Mouse (Mus musculus) adrenal gland, postnatal 4 days (tissue): ENCODE results near the gene Clstn1. TPM values are rescaled to one million over a fixed set of nuclear protein-coding genes. Genes with fewer than 3 reads are reported as not detected.

ENCODE experiments used
- DNase-seq, 2 experiments: peaks; one replicate each; pipeline ENCODE4 v3.0.0; 2021 to 2022; ENCODE audit warnings: low spot score in 2 of 2, mixed read lengths in 2 of 2
- total RNA-seq, 2 experiments: library from RNA; stranded (reverse); gene quantifications; 2 replicates each; pipeline ENCODE4 v1.2.3; 2021

The Clstn1 gene
- total RNA-seq, 2 experiments from 2014 or later: 116 to 127 TPM

DNA sequence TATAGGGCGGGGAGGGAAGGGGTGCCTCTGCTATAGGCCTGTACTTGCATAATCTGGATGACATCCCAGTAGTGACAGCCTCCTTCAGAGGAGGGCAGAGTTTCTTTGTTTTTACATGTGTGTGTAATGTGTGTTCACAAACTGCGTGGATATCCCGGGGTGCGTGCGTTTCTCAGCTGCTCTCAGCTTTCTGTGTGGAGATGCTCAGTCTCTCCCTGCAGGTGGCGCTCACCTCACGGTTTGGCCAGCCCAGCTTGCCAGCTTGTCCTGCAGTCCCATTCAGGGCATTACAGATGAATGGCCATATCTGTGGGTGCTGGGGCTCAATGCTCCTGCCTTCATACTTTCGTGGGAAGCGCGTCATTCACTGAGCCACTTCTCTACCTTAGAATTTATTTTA, 42.1 kb downstream of the Clstn1 start:
- no peak for DNase-seq

DNA sequence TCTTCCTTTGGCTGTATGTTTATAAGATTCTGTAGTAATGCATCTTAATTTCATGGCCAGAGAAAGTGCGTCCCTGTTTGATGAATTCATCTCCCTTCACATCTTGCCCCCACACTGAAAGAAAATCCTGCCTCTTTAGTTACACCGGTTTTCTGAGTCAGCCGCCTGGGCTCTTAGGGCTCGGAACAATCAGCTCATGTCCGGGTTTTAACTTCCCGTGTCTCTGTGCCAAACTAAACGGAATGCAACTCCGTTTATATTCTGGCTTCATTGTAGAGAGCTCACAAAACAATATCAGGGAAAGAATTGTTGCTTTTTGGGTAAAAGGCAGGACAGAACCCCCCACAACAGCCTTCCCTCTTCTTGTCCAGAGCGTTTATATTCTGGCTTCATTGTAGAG, 42.5 kb downstream of the Clstn1 start:
- no peak for DNase-seq

DNA sequence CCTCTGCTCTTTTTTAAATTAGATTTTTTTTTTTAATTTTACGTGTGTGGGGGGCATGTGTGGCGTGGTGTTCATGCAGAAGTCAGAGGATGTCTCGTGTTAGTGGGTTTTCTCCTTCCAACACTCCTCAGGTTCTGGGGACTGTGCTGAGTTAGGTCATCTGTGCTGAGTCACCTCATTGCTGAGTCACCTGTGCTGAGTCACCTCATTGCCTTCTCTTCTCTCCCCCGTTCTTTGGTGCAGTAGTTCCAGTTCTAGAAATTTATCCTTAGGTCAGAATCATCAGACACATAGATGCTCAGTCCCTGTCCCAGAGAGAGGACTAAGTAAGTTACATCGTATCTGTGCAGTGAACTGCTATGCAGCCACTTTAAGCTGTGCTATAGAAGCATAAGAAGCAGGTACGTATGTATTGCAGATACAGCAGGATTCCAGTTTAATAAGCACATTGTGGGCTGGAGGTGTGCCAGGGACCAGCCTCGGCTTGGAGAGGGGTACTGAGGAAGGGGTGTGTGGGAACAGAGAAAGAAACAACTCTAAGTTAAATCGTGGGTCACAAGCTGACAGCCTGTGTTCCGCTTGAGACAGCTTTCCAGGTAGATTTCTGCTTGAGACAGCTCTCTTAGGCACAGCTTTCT, 46.5 kb downstream of the Clstn1 start:
- DNase-seq: no peak

DNA sequence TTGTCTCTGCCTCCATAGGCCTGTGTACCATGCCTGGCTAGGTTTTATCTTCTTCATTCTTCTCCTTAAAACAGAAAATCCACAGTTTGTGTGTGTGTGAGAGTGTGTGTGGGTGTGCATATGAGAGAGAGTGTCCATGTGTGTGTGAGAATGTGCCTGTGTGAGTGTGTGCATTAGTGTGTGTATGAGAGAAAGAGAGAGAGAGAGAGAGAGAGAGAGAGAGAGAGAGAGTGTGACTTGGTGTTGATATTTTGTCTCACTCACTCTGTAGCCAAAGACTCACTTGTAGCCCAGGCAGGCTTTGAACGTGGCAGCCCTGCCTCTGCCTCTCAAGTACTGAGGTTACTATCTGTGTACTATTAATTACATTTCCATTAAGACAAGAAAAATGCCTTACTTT, 47.9 kb downstream of the Clstn1 start:
- DNase-seq: no peak

DNA sequence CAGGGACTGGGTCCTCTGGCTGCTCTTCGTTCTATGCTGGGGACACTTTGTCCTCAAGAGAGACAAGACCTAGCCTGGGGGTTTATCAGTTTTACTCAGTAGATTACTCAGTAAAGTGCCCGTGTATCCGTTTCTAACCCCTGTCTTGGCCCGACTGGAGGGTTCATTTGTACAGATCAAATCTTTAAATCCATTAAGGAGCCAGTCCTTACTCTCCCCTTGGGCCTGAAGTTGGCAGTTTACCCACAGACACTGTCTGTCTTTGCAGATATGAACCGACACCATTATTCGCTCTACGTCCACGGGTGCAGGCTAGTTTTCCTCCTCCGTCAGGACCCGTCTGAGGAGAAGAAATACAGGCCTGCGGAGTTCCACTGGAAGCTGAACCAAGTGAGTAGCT, 48.7 kb downstream of the Clstn1 start:
- no peak for DNase-seq

DNA sequence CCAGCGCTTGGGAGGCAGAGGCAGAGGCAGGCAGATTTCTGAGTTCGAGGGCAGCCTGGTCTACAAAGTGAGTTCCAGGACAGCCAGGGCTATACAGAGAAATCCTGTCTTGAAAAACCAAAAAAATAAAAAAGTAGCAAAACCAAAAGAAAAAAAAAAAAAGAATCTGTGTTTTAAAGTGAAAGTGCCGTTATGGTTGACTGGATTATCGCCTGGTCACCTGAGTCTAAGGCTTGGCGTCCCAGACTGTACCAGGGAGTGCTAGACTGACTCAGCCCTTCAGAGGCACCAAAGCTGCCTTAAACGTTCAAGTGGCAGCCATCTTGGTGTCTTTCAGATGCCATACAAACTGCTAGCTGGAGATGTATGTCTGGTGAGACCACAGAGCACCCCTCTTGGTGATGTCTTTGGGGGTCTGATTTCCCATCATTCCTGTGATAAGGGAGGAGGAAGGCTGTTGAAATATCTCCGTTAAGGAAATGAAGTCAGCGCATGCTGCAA, 49.7 kb downstream of the Clstn1 start:
- DNase-seq: no peak

DNA sequence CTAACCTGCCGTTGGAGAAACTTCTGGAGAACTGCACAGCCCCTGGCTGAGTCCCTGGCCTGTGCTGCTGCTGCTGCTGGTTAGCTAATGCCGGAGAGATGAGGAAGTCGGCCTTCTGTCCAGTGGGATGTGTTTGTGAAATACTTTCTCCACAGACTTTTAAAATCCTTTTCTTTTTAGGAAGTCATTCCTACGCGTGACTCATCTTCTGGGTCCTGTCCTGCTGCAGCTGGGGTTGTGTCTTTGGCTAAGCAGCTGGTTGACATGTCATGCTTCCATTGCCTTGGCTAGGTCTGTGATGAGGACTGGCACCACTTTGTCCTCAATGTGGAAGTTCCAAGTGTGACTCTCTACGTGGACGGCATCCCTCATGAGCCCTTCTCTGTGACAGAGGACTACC, 51.7 kb downstream of the Clstn1 start:
- no peak for DNase-seq

DNA sequence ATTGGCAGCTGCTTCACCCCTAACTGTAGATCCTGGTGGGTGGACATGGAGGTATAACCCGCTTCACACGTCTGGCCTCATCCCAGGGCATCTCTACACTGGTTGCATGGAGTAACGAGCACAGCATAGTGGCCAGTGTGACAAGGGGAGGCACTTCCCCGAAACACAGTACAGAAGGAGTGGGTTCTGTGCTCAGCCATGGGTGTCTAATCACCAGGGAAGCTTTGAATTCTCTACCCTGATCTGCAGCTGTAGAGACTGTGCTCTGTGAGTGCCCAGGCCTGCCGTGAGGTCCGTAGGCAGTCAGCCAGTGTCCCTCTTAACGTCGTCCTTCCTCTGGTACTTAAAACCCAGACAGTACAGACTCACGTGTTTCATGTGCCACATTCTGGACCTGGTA, 54.6 kb downstream of the Clstn1 start:
- DNase-seq: no peak

DNA sequence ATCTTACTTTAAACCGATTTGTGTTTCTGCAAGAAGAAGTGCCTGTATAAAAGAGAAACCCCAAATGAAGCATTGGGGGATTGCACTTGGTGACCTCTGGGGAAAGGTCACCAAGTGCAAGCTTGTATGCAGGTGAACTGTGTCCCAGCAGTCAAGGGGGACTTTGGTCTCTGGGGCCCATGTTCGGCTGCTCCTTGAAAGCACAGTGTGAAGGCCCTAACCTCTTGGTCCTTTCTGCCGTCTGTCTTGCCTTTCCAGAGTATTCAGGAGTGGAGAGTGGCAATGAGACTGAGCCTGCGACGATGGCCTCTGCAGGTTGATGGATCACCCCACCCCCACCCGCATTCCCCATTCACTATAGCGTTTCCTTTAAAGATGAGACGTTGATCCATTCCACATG, 55.1 kb downstream of the Clstn1 start:
- DNase-seq: no peak

DNA sequence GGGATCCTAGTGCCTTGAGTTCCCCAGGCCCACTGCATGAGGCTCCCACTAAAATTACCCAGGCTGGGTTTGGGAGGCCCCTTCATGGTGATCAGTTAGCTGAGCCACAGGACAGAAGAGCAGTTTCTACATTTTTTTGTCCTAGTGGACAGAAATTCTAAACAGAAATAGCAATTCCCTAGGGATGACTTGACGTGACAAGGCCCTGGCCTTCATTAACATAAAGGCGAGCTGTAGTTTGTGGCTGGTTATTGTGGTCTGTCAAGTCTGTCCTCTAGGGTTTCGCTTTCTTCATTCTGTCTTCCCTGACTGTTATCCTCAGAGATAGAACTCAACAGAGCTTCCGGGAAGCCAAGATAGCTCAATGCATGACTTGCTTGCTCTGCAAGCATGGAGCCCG, 55.7 kb downstream of the Clstn1 start:
- no peak for DNase-seq

DNA sequence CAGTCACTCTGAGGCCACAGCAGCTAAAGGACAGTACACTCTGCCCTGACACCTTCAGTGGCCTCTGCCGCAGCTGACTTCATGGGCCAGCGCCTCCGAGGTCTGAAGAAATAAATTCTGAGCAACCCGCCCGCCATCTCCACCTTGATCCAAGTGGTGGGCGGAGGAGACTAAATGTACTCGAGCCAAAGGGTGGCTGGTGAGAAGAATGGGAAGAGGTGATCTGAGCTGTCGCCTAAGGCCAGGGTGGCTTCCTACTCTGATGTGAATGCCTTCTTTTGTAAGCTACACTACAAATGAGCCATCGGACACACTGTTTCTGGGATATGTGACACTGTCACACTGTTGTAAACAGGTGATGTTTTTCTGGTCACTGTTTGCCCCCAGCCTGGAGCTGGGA, 59.5 kb downstream of the Clstn1 start:
- no peak for DNase-seq

DNA sequence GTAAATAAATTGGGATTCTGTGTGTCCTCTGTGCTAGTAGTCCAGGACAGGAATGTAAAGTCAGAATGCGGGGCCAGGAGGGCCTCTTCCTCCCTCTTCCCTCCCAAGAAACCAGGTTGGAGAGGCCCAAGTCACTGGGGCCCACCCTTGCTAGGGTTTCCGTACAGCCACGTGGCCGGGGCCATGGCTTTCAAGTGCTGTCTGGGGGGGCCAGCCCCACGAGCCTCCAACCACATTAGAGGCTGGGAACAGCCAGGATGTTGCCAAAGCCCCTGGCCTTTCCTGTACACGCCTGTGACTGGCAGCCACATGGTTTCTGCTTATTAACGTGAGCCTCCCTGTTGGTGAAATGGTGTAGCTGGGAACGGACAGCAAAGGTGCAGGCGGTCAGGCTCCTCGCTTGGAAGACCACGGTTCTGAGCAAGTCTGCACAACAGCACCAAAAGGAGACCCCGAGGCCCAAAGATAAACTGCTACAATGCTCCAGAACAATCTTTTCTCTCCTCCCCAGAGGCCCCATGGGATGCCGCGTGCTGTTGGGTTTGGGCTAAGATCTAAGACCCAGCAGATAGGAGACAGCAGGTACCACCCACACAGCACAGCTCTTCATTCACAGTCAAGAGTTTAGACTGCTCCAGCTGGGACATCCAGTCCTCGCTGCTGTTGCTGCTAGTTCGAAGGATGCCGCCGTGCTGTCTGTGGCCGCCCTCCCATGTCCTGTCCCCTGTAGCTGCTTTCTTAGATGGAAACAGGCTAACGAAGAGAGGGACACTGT, 62.0 kb downstream of the Clstn1 start:
- DNase-seq: no peak

DNA sequence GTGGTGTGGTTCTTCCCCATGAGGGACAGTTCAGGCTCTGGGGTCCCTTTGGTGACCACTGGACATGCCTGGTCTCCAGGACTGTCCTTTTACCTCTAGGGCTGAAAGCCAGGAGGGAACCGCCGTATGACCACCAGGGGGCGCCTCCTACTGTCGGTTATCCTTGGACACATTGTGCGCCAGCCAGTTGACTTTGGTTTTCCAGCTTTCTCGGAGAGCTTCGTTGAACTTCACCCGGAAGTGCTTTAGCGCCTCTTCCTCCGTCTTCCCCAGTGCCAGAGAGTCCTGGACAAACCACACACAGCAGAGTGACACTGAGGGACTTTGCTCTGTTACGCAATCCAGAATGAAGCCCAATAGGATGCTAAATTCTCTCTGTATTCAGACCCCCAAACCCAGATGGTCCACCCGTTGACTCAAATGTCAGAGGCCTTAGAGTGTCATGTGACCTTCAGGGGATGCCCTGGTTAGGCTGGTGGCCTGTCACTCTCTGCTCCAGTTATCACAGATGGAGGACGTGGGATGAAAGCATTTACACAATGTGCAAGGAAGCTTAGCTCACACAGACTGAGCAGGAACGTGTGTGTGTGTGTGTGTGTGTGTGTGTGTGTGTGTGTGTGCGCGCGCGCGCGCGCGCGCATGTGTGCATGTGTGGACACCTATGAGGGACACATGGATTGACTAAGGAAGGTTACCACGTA, 64.4 kb downstream of the Clstn1 start:
- DNase-seq: peak; percentile 71

DNA sequence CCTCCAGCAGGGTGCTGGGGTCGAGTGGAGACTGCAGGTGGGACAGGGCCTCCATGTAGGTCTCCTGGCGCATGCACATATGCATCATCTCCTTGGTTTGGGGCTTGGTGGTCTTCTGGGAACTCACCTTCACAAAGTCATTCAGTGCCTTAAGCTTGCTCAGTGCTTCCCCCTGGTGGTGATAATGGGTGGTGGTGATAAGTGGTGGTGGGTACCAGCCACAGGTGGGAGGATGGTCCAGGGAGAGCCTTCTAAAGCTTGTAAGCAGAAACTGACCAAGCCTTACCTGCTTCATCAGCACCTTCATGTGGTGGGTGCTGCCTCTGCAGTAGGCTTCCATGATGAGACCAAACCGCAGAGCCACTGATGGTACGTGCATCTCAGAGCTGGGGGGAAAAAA, 68.0 kb downstream of the Clstn1 start:
- no peak for DNase-seq

DNA sequence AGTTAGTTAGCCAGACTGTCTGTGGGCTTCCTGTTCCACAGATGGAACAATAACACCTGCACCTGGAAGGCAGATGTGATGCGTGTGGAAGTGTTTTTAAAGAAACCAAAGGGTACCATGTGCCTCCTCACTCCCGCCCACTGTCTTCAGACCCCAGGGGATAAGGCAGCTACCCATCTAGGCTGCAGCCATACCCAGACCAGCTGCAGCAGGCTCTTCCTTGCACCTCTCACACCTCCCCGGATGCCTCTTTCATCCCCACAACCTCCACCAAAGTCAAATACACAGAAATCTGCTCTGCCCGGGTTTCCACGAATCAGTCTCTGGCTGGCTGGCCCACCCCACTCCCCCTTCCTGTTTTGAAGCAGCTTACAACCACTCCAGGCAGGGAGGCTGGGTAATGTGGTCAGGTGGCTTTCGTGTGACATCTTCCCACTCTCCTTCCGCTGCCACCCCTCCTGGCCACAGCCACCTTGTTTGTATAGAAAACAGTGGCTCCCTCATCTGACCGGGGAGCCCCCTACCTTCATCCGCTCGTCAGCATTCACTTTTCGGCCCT, 71.7 kb downstream of the Clstn1 start:
- DNase-seq: no peak

DNA sequence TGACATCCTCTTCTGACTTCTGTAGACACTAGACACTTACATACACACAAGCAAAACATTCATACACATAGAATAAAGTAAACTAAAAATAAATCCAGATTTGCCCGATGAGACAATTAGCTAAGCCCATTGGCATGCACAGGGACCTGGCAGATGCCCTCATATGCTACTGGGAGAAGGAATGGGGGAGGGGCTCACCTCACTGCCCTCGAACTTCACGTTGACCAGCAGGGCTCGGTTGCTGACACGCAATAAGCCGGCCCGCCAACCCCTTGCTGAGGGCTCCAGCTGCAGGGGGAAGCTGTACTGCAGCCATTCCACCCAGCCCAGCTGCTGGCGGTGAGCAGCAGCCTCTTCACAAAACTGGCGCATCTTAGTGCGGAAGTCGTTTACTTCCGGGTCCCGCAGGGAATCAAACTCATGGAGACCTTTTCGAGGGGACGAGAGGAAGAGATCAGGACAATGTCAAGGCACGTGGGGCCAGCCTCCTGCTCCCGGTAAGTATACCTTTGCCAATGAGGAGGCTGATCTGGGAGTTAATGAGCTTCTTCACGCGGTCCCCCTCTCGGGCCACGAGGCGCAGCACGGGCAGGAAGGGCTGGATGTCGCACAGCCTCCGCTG, 73.3 kb downstream of the Clstn1 start:
- no peak for DNase-seq

DNA sequence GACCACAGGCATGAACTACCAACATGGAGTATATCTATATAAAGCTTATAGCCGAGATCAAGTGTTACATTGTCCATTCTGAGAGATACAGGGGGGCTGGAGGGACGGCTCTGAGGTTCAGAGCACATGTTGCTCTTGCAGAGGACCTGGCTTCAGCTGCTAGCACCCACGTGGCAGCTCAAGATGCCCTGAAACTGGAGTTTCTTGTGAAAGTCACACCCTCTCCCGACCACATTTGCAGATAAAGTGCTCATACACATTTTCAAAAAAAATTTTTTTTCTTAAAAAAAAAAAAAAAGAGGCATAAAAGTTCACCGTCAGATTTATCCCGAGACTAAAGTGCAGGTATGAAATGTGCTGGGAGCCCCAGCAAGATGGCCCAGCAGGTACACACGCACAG, 74.3 kb downstream of the Clstn1 start:
- no peak for DNase-seq

DNA sequence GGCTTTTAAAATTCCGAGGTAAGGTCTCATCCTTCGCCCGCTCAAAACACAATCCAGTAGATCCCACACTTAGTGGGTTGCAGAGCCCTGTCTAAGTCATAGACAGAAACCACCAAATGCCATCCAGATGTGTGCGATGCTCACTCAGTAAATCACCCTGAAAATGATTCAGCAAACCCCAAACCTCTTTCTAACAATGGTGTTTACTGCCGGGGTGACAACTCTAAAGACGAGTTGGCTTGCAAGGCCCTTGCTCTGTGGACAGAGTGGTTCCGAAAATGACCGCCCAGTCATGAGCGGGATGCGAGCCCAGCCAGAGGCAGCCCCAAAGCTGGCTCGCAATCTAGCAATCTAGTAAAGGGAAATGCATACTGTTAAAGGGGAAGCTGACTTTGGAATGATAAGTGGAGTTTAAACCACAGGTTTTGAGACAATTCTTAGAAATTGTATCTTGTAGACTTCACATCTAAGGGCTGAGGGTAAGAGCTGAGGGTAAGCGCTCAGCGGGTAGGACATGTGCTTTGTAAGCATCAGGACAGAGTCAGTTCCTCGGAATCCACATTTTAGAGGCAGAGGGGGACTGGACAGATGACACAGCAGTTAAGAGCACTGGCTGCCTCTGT, 75.8 kb downstream of the Clstn1 start:
- DNase-seq: no peak

DNA sequence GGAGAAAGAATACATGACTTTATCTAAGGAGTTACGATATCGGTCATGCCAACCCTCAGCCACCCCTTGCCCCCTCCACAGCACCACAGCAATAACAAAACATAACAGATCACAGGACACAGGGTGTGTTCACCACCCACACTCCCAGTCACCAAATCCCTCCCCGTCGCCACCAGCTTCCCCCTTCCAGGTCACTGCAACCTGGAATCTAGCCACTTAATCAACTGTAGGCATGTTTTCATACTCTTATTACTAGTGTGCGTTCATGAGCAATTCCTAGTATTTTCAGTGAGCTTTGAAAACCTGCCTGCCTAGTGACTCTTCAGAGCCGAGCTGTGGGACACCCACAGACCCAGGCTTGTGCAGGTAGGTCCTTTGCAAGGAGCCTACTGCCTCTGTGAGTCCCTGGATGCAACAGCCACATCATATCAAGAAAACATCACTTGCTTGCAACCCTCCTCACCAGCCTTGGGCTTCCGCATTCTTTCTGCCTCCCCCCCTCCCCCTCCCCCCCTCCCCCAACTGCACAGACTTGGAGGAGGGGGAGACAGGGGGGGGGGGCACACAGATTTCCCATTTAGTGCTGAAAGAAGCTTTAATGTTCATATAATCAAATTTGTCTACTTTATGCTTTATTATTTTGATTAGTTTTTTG, 77.7 kb downstream of the Clstn1 start:
- no peak for DNase-seq

DNA sequence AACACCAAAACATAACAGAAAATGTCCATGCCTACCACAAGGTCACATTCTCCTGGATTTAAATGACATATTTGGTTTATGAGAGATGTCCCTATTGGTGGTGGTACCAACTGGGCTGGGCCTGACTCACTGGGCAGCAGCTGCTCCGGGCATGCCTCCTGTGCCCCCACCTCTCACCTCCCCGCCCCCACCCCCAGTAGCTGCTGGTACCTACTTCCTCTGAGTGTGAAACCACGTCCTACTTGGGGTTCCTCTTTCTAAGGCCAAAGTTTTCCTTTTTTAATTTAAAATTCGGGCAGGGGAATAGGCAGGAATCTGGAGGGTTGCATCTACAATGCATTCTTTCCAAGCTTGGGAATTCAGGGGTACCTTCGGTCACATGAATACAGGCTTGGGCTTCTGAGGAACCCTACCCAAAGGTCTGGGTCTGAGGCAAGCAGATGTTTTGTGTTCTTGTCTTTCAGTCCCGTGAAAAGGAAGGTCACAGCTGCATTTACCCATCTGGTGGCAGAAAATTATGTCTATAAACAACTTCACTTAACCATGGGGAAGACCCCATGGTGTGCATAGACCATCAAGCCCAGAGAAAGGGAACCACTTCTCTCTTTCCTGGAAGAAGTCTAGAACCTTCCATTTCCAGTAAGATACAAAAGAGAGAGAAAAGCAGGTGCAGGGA, 78.9 kb downstream of the Clstn1 start:
- no peak for DNase-seq
